Mouse (Mus musculus): ENCODE measurements around the gene Rhbdl2. TPM values are rescaled to one million over a fixed set of nuclear protein-coding genes. Genes with fewer than 3 reads are reported as not detected.

Rhbdl2 gene
- total and polyA plus RNA-seq, 2 experiments from 2014 or later, result 1.2 to 1.4 TPM

GRCm38 (mm10) chr4:123749484-123750130, 38.1 kb upstream of the Rhbdl2 start:
- ATAC-seq (ENCODE audit: low FRiP score) (peak; percentile 48), DNase-seq (ENCODE audit: low spot score) (peak; percentile 45)
- Histone ChIP-seq H3K4me2 (ENCODE audit: low read depth, low read length, poor library complexity, severe bottlenecking) (peak overlapping the region; percentile 66), H3K9me3 (ENCODE audit: low read length) (no peaks in the 10 kb centered on the region), H3K4me1 (ENCODE audit: insufficient read depth, low read length) (no peaks in the 10 kb centered on the region), H3K4me3 (ENCODE audit: low read depth, low read length) (peak overlapping the region; percentile 96), H3K9ac (replicated peaks; ENCODE audit: low read length, poor library complexity, severe bottlenecking) (peak overlapping the region; percentile 84), H3K27ac (ENCODE audit: low read depth, low read length) (peak overlapping the region; percentile 86), H3K36me3 (ENCODE audit: insufficient read depth, low read length) (no peaks in the 10 kb centered on the region), H3K27me3 (ENCODE audit: insufficient read depth, low read length) (no peaks in the 10 kb centered on the region)
- WGBS, result under 1% methylated on average over 55 of the region's 55 CpGs
- no peak for TF ChIP-seq CTCF (IDR thresholded peaks at IDR 0.05)

- Histone ChIP-seq H3K4me2 (ENCODE audit: low read depth, low read length, poor library complexity, severe bottlenecking) (peak within 1 kb of the TSS; percentile 66), H3K9ac (replicated peaks; ENCODE audit: low read length, poor library complexity, severe bottlenecking) (peak within 1 kb of the TSS; percentile 84), H3K4me1 (ENCODE audit: insufficient read depth, low read length) (no peaks in the 10 kb centered on the region), H3K27me3 (ENCODE audit: insufficient read depth, low read length) (no peaks in the 10 kb centered on the region), H3K27ac (ENCODE audit: low read depth, low read length) (peak within 1 kb of the TSS; percentile 86), H3K36me3 (ENCODE audit: insufficient read depth, low read length) (no peaks in the 10 kb centered on the region), H3K9me3 (ENCODE audit: low read length) (no peaks in the 10 kb centered on the region), H3K4me3 (ENCODE audit: low read depth, low read length) (peak within 1 kb of the TSS; percentile 96)
- DNase-seq (ENCODE audit: low spot score), result peak; percentile 98
- TF ChIP-seq CTCF (IDR thresholded peaks at IDR 0.05), result peak; percentile 71
- ATAC-seq (ENCODE audit: low FRiP score), result peak; percentile 97
- WGBS, result 2% methylated on average over 34 of the region's 46 CpGs
Observed at GRCm38 (mm10) chr4:123750152-123750651, 37.5 kb upstream of the Rhbdl2 start, which contains the start of gene Akirin1. Akirin1 (minus strand) TSS chr4:123750345.

- TF ChIP-seq CTCF (IDR thresholded peaks at IDR 0.05), result no peak
- H3K27me3 ChIP-seq (ENCODE audit: insufficient read depth, low read length), result no peaks in the 10 kb centered on the region
- peak overlapping the region; percentile 64 for H3K9ac ChIP-seq (replicated peaks; ENCODE audit: low read length, poor library complexity, severe bottlenecking)
- no peaks in the 10 kb centered on the region for H3K9me3 ChIP-seq (ENCODE audit: low read length)
- H3K4me1 ChIP-seq (ENCODE audit: insufficient read depth, low read length), result no peaks in the 10 kb centered on the region
- ATAC-seq (ENCODE audit: low FRiP score) (no peak), DNase-seq (ENCODE audit: low spot score) (peak; percentile 55)
- no peaks in the 10 kb centered on the region for H3K36me3 ChIP-seq (ENCODE audit: insufficient read depth, low read length)
- H3K4me2 ChIP-seq (ENCODE audit: low read depth, low read length, poor library complexity, severe bottlenecking), result peak overlapping the region; percentile 54
- H3K4me3 ChIP-seq (ENCODE audit: low read depth, low read length), result peak overlapping the region; percentile 96
- WGBS, result 1% methylated on average over 8 of the region's 8 CpGs
- peak overlapping the region; percentile 59; the same call in 1 of the 2 replicates for H3K27ac ChIP-seq (ENCODE audit: low read depth, low read length)
Observed at GRCm38 (mm10) chr4:123750707-123751312, 36.9 kb upstream of the Rhbdl2 start.

GRCm38 (mm10) chr4:123758306-123758705, 29.4 kb upstream of the Rhbdl2 start:
- Histone ChIP-seq H3K9ac (replicated peaks; ENCODE audit: low read length, poor library complexity, severe bottlenecking) (no peak overlapping the region), H3K9me3 (ENCODE audit: low read length) (no peaks in the 10 kb centered on the region), H3K27ac (ENCODE audit: low read depth, low read length) (no peak overlapping the region), H3K4me3 (ENCODE audit: low read depth, low read length) (no peak overlapping the region), H3K4me1 (ENCODE audit: insufficient read depth, low read length) (no peaks in the 10 kb centered on the region), H3K4me2 (ENCODE audit: low read depth, low read length, poor library complexity, severe bottlenecking) (no peak overlapping the region), H3K27me3 (ENCODE audit: insufficient read depth, low read length) (no peaks in the 10 kb centered on the region), H3K36me3 (ENCODE audit: insufficient read depth, low read length) (no peaks in the 10 kb centered on the region)
- WGBS, result 59% methylated on average over 4 of the region's 4 CpGs
- ATAC-seq (ENCODE audit: low FRiP score) (no peak), DNase-seq (ENCODE audit: low spot score) (peak; percentile 38)
- peak; percentile 58 for TF ChIP-seq CTCF (IDR thresholded peaks at IDR 0.05)

- no peaks in the 10 kb centered on the region for H3K9me3 ChIP-seq (ENCODE audit: low read length)
- ATAC-seq (ENCODE audit: low FRiP score), result no peak
- no peak overlapping the region for H3K9ac ChIP-seq (replicated peaks; ENCODE audit: low read length, poor library complexity, severe bottlenecking)
- no peak overlapping the region for H3K4me3 ChIP-seq (ENCODE audit: low read depth, low read length)
- H3K27ac ChIP-seq (ENCODE audit: low read depth, low read length), result no peak overlapping the region
- WGBS, result 78% methylated on average over 6 of the region's 6 CpGs
- no peak overlapping the region for H3K4me2 ChIP-seq (ENCODE audit: low read depth, low read length, poor library complexity, severe bottlenecking)
- H3K36me3 ChIP-seq (ENCODE audit: insufficient read depth, low read length), result no peaks in the 10 kb centered on the region
- DNase-seq (ENCODE audit: low spot score), result no peak
- no peaks in the 10 kb centered on the region for H3K27me3 ChIP-seq (ENCODE audit: insufficient read depth, low read length)
- TF ChIP-seq CTCF (IDR thresholded peaks at IDR 0.05), result no peak
- no peaks in the 10 kb centered on the region for H3K4me1 ChIP-seq (ENCODE audit: insufficient read depth, low read length)
Observed at GRCm38 (mm10) chr4:123765071-123765470, 22.6 kb upstream of the Rhbdl2 start.

GRCm38 (mm10) chr4:123767807-123768206, 19.9 kb upstream of the Rhbdl2 start:
- Histone ChIP-seq H3K4me1 (ENCODE audit: insufficient read depth, low read length) (no peaks in the 10 kb centered on the region), H3K27me3 (ENCODE audit: insufficient read depth, low read length) (no peaks in the 10 kb centered on the region), H3K36me3 (ENCODE audit: insufficient read depth, low read length) (no peaks in the 10 kb centered on the region), H3K9ac (replicated peaks; ENCODE audit: low read length, poor library complexity, severe bottlenecking) (no peak overlapping the region), H3K27ac (ENCODE audit: low read depth, low read length) (no peak overlapping the region), H3K4me2 (ENCODE audit: low read depth, low read length, poor library complexity, severe bottlenecking) (no peak overlapping the region), H3K4me3 (ENCODE audit: low read depth, low read length) (no peak overlapping the region), H3K9me3 (ENCODE audit: low read length) (no peaks in the 10 kb centered on the region)
- no peak for TF ChIP-seq CTCF (IDR thresholded peaks at IDR 0.05)
- ATAC-seq (ENCODE audit: low FRiP score) (no peak), DNase-seq (ENCODE audit: low spot score) (no peak)
- 77% methylated on average over 3 of the region's 3 CpGs for WGBS

All from midbrain, postnatal 0 days (tissue).